Mouse (Mus musculus): ENCODE data around the gene H2afx. TPM values are rescaled to one million over a fixed set of nuclear protein-coding genes. Genes with fewer than 3 reads are reported as not detected.
A peak's percentile ranks its signal among the peaks of the same experiment; 100 is the strongest.
"Not testable (repeated sequence)": the region's sequence is repeated elsewhere in the genome, so short reads cannot be mapped to it uniquely, and the experiment has no call there.

The H2afx gene
- polyA plus RNA-seq (2015; fragmentation: Nextera tagmentation; extraction: Ambion mirVana), result 382 and 390 TPM in 2 replicates

DNA sequence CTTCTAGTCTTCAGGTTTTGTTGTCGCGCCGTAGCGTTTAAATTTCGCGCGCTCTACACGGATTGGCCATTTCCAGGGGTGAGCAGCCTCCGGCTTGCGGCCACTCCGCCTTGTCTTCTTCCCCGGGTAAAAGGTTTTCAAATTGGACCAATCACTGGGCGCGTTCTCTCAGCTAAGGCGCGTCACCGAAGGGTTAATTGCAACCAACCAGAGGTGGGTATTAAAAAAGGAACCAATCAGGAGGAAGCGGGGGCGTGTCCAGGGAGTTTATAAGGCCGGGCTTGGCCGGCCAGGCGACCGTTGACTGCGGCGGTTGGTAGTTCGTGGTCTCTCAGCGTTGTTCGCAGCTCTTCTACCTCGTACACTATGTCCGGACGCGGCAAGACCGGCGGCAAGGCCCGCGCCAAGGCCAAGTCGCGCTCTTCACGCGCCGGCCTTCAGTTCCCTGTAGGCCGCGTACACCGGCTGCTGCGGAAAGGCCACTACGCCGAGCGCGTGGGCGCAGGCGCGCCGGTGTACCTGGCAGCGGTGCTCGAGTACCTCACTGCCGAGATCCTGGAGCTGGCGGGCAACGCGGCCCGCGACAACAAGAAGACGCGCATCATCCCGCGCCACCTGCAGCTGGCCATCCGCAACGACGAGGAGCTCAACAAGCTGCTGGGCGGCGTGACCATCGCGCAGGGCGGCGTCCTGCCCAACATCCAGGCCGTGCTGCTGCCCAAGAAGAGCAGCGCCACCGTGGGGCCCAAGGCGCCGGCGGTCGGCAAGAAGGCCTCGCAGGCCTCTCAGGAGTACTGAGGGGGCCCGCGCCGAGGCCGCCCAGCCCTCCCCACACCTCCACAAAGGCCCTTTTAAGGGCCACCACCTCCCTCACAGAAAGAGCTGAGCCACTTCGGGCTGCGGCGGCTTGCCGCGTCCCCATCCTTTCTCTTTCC, at the start of gene H2afx:
Gene H2afx (plus strand): TSS at position 299 of the 935 bp plus-strand sequence.
- Histone ChIP-seq H3K4me3 (peak within 1 kb of the TSS; percentile 92), H3K4me1 (peaks cover 20% of the 10 kb centered on the region), H3K9ac (peak within 1 kb of the TSS; percentile 99), H3K27me3 (no peaks in the 10 kb centered on the region), H3K9me3 (no peaks in the 10 kb centered on the region), H3K4me2 (replicated peaks) (peak within 1 kb of the TSS; percentile 73), H3K27ac (peak within 1 kb of the TSS; percentile 97), H3K36me3 (peaks cover 74% of the 10 kb centered on the region)
- peak; percentile 97 for ATAC-seq (ENCODE audit: low FRiP score, low read depth)
- WGBS, result under 1% methylated on average over 91 of the region's 91 CpGs

DNA sequence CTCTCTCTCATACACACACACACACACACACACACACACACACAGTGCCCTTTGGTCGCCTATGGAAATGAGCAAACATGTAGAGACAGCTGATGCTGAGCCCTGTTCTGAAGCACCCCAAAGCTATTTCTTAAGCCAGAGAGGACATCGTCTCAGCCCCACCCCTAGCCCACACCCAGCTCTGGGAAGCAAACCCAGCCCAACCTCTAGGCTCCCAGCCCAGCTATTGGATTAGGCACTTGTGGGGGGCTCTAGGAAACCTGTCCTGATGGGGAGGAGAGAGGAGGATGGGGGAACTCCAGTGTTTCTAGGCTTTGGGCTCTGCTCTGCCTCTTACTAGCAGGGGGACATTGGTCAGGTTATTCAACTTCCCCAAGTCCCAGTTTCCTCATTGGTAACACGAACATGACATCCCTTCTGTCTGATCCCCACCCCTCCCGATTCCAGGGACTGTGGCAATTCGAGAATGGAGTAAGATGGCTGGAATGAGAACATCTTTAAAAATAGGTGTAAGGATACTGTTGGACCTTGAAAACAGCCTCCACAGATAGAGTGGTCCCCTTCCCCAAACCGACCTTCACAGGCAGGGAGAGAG, 48.1 kb upstream of the H2afx start:
- H3K27ac ChIP-seq, result no peak overlapping the region
- peak overlapping the region; percentile 93 for H3K4me2 ChIP-seq (replicated peaks)
- WGBS, result 17% methylated on average over 6 of the region's 6 CpGs
- peak overlapping the region; percentile 85 for H3K4me3 ChIP-seq
- H3K27me3 ChIP-seq, result peaks cover 43% of the 10 kb centered on the region
- ATAC-seq (ENCODE audit: low FRiP score, low read depth), result no peak
- H3K4me1 ChIP-seq, result peaks cover 21% of the 10 kb centered on the region
- peaks cover 18% of the 10 kb centered on the region for H3K36me3 ChIP-seq
- peak overlapping the region; percentile 43; the same call in 1 of the 2 replicates for H3K9ac ChIP-seq
- no peaks in the 10 kb centered on the region for H3K9me3 ChIP-seq

- peaks cover 21% of the 10 kb centered on the region for H3K4me1 ChIP-seq
- H3K27me3 ChIP-seq, result peaks cover 43% of the 10 kb centered on the region
- H3K36me3 ChIP-seq, result peaks cover 19% of the 10 kb centered on the region
- peak overlapping the region; percentile 85 for H3K4me3 ChIP-seq
- H3K9me3 ChIP-seq, result no peaks in the 10 kb centered on the region
- H3K27ac ChIP-seq, result no peak overlapping the region
- peak overlapping the region; percentile 89 for H3K9ac ChIP-seq
- peak overlapping the region; percentile 93 for H3K4me2 ChIP-seq (replicated peaks)
- no peak; the same call in 1 of the 2 replicates for ATAC-seq (ENCODE audit: low FRiP score, low read depth)
- 10% methylated on average over 11 of the region's 11 CpGs for WGBS
Measured at GRCm38 (mm10) chr9:44287003-44287400, 47.5 kb upstream of the H2afx start.

- Histone ChIP-seq H3K27me3 (peaks cover 43% of the 10 kb centered on the region), H3K27ac (no peak overlapping the region), H3K9ac (peak overlapping the region; percentile 89), H3K36me3 (peaks cover 24% of the 10 kb centered on the region), H3K4me1 (peaks cover 21% of the 10 kb centered on the region), H3K9me3 (no peaks in the 10 kb centered on the region), H3K4me3 (peak overlapping the region; percentile 85), H3K4me2 (replicated peaks) (peak overlapping the region; percentile 93)
- peak; percentile 51 for ATAC-seq (ENCODE audit: low FRiP score, low read depth)
- under 1% methylated on average over 47 of the region's 47 CpGs for WGBS
Measured at GRCm38 (mm10) chr9:44287401-44288075, 47.0 kb upstream of the H2afx start.

- peaks cover 43% of the 10 kb centered on the region for H3K27me3 ChIP-seq
- H3K36me3 ChIP-seq, result peaks cover 32% of the 10 kb centered on the region
- peak within 1 kb of the TSS; percentile 85 for H3K4me3 ChIP-seq
- H3K4me2 ChIP-seq (replicated peaks), result peak within 1 kb of the TSS; percentile 93
- H3K4me1 ChIP-seq, result peaks cover 21% of the 10 kb centered on the region
- peak; percentile 26 for ATAC-seq (ENCODE audit: low FRiP score, low read depth)
- H3K9ac ChIP-seq, result peak within 1 kb of the TSS; percentile 89
- no peak within 1 kb of the TSS for H3K27ac ChIP-seq
- no peaks in the 10 kb centered on the region for H3K9me3 ChIP-seq
- 2% methylated on average over 38 of the region's 38 CpGs for WGBS
Measured at GRCm38 (mm10) chr9:44288076-44288958, 46.2 kb upstream of the H2afx start, which contains the start of gene Abcg4. Gene Abcg4, minus strand, starts transcription at chr9:44288615.

DNA sequence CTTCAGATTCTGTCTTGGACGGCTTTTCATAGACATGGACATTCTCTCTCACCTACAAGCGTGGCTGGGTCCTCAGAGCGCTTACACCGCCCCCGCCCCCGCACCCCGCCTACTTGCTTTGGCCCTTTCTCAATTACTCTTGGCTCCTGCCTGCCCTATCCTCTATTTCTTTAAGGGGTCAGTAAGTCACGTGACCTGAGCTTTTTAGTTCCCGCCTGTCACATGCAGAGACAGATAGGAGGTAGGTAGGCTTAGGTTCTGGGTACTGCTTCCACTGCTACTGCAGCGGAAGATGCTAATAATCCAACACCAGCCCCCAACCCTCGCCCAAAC, 45.6 kb upstream of the H2afx start:
- ATAC-seq (ENCODE audit: low FRiP score, low read depth), result no peak
- Histone ChIP-seq H3K9ac (0 out of 2 replicates have a peak overlapping the region, but pooled peaks have one; percentile 89), H3K27ac (no peak overlapping the region), H3K4me2 (replicated peaks) (peak overlapping the region; percentile 93), H3K4me3 (peak overlapping the region; percentile 85), H3K9me3 (no peaks in the 10 kb centered on the region), H3K4me1 (peaks cover 21% of the 10 kb centered on the region), H3K36me3 (peaks cover 38% of the 10 kb centered on the region), H3K27me3 (peaks cover 43% of the 10 kb centered on the region)
- WGBS, result 9% methylated on average over 11 of the region's 11 CpGs

DNA sequence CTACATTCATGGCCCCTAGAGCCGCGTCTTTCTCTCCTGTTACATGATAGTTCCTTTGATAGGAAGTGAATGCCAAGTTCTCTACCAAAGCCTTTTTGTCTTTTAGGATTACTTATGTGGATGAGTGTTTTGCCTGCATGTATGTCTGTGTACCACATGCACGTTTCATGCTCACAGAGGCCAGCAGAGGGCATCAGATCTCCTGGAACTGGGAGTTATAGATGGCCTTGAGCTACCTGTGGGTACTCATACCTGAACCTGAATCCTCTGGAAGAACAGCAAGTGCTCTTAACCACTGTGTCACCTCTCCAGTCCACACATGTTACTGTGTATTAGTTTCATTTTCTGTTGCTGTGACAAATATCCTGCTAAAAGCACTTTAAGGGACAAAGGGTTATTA, 42.0 kb upstream of the H2afx start:
- H3K4me3 ChIP-seq, result no peak overlapping the region
- no peak overlapping the region for H3K27ac ChIP-seq
- H3K4me2 ChIP-seq (replicated peaks), result no peak overlapping the region
- H3K9ac ChIP-seq, result no peak overlapping the region
- peaks cover 71% of the 10 kb centered on the region for H3K36me3 ChIP-seq
- peaks cover 10% of the 10 kb centered on the region for H3K4me1 ChIP-seq
- peaks cover 28% of the 10 kb centered on the region for H3K27me3 ChIP-seq
- ATAC-seq (ENCODE audit: low FRiP score, low read depth), result no peak
- H3K9me3 ChIP-seq, result no peaks in the 10 kb centered on the region
- WGBS, result 68% methylated on average over 3 of the region's 3 CpGs

DNA sequence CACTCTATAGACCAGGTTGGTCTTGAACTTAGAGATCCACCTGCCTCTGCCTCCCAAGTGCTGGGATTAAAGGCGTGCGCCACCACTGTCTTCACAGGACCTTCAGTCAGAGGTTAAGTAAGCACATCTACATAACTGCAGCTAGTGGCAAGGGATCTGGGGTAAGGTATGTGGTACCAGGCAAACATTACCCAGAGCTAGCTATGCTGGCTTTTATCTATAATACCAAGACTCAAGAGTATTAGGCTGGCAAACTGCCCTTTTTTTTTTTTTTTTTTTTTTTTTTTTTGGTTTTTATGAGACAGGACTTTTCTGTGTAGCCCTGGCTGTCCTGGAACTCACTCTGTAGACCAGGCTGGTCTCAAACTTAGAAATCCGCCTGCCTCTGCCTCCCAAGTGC, 34.5 kb upstream of the H2afx start:
- not testable (repeated sequence) for H3K4me2 ChIP-seq (replicated peaks); H3K27ac ChIP-seq; H3K9ac ChIP-seq; ATAC-seq (ENCODE audit: low FRiP score, low read depth); H3K9me3 ChIP-seq; H3K27me3 ChIP-seq; H3K4me3 ChIP-seq
- 89% methylated on average over 3 of the region's 3 CpGs for WGBS
- Histone ChIP-seq H3K4me1 (peaks cover 16% of the 10 kb centered on the region), H3K36me3 (peaks cover 78% of the 10 kb centered on the region)

GRCm38 (mm10) chr9:44305466-44306079, 28.9 kb upstream of the H2afx start, which contains the start of gene Hinfp:
Gene Hinfp, minus strand, starts transcription at chr9:44305671.
- peak within 1 kb of the TSS; percentile 96 for H3K4me3 ChIP-seq
- ATAC-seq (ENCODE audit: low FRiP score, low read depth), result peak; percentile 99
- peak within 1 kb of the TSS; percentile 96 for H3K9ac ChIP-seq
- WGBS, result under 1% methylated on average over 54 of the region's 54 CpGs
- no peaks in the 10 kb centered on the region for H3K27me3 ChIP-seq
- H3K4me2 ChIP-seq (replicated peaks), result peak within 1 kb of the TSS; percentile 82
- H3K36me3 ChIP-seq, result peaks cover 28% of the 10 kb centered on the region
- H3K9me3 ChIP-seq, result no peaks in the 10 kb centered on the region
- H3K27ac ChIP-seq, result peak within 1 kb of the TSS; percentile 75
- H3K4me1 ChIP-seq, result peaks cover 16% of the 10 kb centered on the region

- ATAC-seq (ENCODE audit: low FRiP score, low read depth), result no peak
- WGBS, result 89% methylated on average over 6 of the region's 6 CpGs
Measured at GRCm38 (mm10) chr9:44306532-44306931, 28.0 kb upstream of the H2afx start.

DNA sequence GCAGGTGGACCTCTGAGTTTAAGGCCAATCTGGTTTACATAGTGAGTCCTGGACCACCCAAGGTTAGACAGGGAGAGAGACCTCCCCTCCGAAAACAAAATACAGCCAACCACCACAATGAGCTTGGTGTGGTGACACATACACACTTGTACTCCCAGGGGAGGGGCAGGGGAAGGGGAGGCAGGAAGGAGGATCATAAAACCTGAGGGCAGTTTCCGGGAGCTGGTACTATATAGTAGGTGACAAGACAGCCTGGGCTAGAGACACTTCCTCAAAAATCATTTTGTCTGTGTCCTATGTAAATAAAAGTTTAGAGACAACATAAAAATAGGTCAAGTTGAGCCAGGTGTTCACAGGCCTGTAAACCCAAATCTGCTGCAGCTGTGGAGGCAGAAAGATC, 27.2 kb upstream of the H2afx start:
- no peak overlapping the region for H3K9ac ChIP-seq
- no peak overlapping the region for H3K27ac ChIP-seq
- H3K36me3 ChIP-seq, result peaks cover 18% of the 10 kb centered on the region
- whole genome bisulfite sequencing, result 67% methylated on average over 2 of the region's 2 CpGs
- H3K4me3 ChIP-seq, result no peak overlapping the region
- H3K27me3 ChIP-seq, result no peaks in the 10 kb centered on the region
- no peak overlapping the region for H3K4me2 ChIP-seq (replicated peaks)
- ATAC-seq (ENCODE audit: low FRiP score, low read depth), result no peak
- peaks cover 23% of the 10 kb centered on the region for H3K4me1 ChIP-seq
- H3K9me3 ChIP-seq, result no peaks in the 10 kb centered on the region

More at GRCm38 (mm10) chr9:44306532-44306931, 28.0 kb upstream of the H2afx start:
- Histone ChIP-seq H3K4me1 (peaks cover 21% of the 10 kb centered on the region), H3K27ac (no peak overlapping the region), H3K4me3 (no peak overlapping the region), H3K36me3 (peaks cover 25% of the 10 kb centered on the region), H3K9ac (no peak overlapping the region), H3K27me3 (no peaks in the 10 kb centered on the region), H3K4me2 (replicated peaks) (no peak overlapping the region), H3K9me3 (no peaks in the 10 kb centered on the region)

Data from limb, embryonic 13.5 days (tissue).